Mouse (Mus musculus) retina, embryonic 14.5 days (tissue): ENCODE measurements around the gene Arhgef2.

ENCODE experiments used
- DNase-seq: peaks from one replicate; pipeline ENCODE4 v3.0.0-alpha.2; 2015; ENCODE audit warnings: low spot score

The Arhgef2 gene

GRCm38 (mm10) chr3:88643078-88643477 is 37.3 kb downstream of the Arhgef2 start:
- no peak for DNase-seq

GRCm38 (mm10) chr3:88645937-88646336 is 40.2 kb downstream of the Arhgef2 start:
- DNase-seq = no peak

- no peak for DNase-seq
Observed at GRCm38 (mm10) chr3:88646426-88646995, 40.7 kb downstream of the Arhgef2 start.

- DNase-seq = no peak
Observed at GRCm38 (mm10) chr3:88647076-88647475, 41.3 kb downstream of the Arhgef2 start.

GRCm38 (mm10) chr3:88647779-88648413 is 42.1 kb downstream of the Arhgef2 start:
- DNase-seq = no peak

GRCm38 (mm10) chr3:88648452-88649168 is 42.8 kb downstream of the Arhgef2 start:
- DNase-seq = no peak

GRCm38 (mm10) chr3:88649186-88649585 is 43.4 kb downstream of the Arhgef2 start:
- DNase-seq = no peak

- no peak for DNase-seq
Observed at GRCm38 (mm10) chr3:88649967-88650366, 44.2 kb downstream of the Arhgef2 start.

GRCm38 (mm10) chr3:88650713-88651504 is 45.1 kb downstream of the Arhgef2 start:
- no peak for DNase-seq

GRCm38 (mm10) chr3:88651669-88652618 is 46.2 kb downstream of the Arhgef2 start:
- DNase-seq = no peak

- DNase-seq = no peak
Observed at GRCm38 (mm10) chr3:88652846-88653515, 47.2 kb downstream of the Arhgef2 start, which contains the start of gene Rxfp4. Rxfp4 (minus strand) TSS chr3:88653142.

- DNase-seq = no peak
Observed at GRCm38 (mm10) chr3:88653516-88654370, 48.0 kb downstream of the Arhgef2 start.

GRCm38 (mm10) chr3:88654621-88655020 is 48.9 kb downstream of the Arhgef2 start:
- no peak for DNase-seq

- DNase-seq = no peak
Observed at GRCm38 (mm10) chr3:88655619-88656018, 49.9 kb downstream of the Arhgef2 start.

- no peak for DNase-seq
Observed at GRCm38 (mm10) chr3:88658441-88659127, 52.8 kb downstream of the Arhgef2 start.

GRCm38 (mm10) chr3:88659798-88660197 is 54.0 kb downstream of the Arhgef2 start:
- DNase-seq = no peak

GRCm38 (mm10) chr3:88664095-88664494 is 58.3 kb downstream of the Arhgef2 start:
- no peak for DNase-seq

- DNase-seq = peak; percentile 95
Observed at GRCm38 (mm10) chr3:88677399-88677798, 71.6 kb downstream of the Arhgef2 start.

GRCm38 (mm10) chr3:88683814-88684213 is 78.0 kb downstream of the Arhgef2 start:
- no peak for DNase-seq
